Mouse (Mus musculus): ENCODE data around the gene Ttc3. TPM values are rescaled to one million over a fixed set of nuclear protein-coding genes. Genes with fewer than 3 reads are reported as not detected.

Ttc3 gene
- polyA plus RNA-seq, 1 experiment from 2014 or later, result 43.7 TPM

Other genes starting within 250 kb of the Ttc3 start
- 4.4 and 4.9 TPM in 2 replicates for gene Hlcs, start 57.0 kb upstream of the Ttc3 start, polyA plus RNA-seq (2016; fragmentation: Nextera tagmentation; extraction: Ambion mirVana)
- gene Ripply3, start 42.2 kb upstream of the Ttc3 start, polyA plus RNA-seq (2016; fragmentation: Nextera tagmentation; extraction: Ambion mirVana), result 2.4 and 3.1 TPM in 2 replicates
- 52.3 and 53.7 TPM in 2 replicates for gene Pigp, start 1.2 kb downstream of the Ttc3 start, polyA plus RNA-seq (2016; fragmentation: Nextera tagmentation; extraction: Ambion mirVana)
- 25.8 and 27.7 TPM in 2 replicates for gene Vps26c, start 156.2 kb downstream of the Ttc3 start, polyA plus RNA-seq (2016; fragmentation: Nextera tagmentation; extraction: Ambion mirVana)
- gene Dyrk1a, start 199.4 kb downstream of the Ttc3 start, polyA plus RNA-seq (2016; fragmentation: Nextera tagmentation; extraction: Ambion mirVana), result 4.8 and 4.9 TPM in 2 replicates

Data from liver, embryonic 12.5 days (tissue).